Mouse (Mus musculus) heart, postnatal 0 days (tissue): ENCODE results near the gene Mlycd.

ENCODE experiments used
- CTCF ChIP-seq: IDR thresholded peaks from 2 replicates; pipeline ENCODE4 v1.5.1; 2016; ENCODE audit warnings: antibody characterized with exemption, control low read depth, low read depth
- EP300 ChIP-seq: IDR thresholded peaks from 2 replicates; pipeline ENCODE4 v1.6.1; 2016; ENCODE audit warnings: antibody characterized with exemption, low read depth

- TF ChIP-seq EP300: no peak
- TF ChIP-seq CTCF: no peak
Observed at GRCm38 (mm10) chr8:119430690-119431089, 36.0 kb downstream of the Mlycd start.
